ENCODE assay signal across 8 mouse cellular contexts in genomic region chr5:117118850-117119249, GRCm38 (mm10). TPM values are rescaled to one million over a fixed set of nuclear protein-coding genes. Genes with fewer than 3 reads are reported as not detected.
DNase-seq lines count a peak whose midpoint lies in the region; ATAC-seq lines count a peak whose summit lies in the region.
"Had no signal": no experiment of that assay in that cellular context is flagged by ENCODE, and none has a peak within 500 bp of the region (broad histone marks: within the 10 kb centered on the region; RNA-seq: fewer than 3 reads in every experiment).

No protein-coding gene starts in this region.

- WGBS in midbrain, embryonic 12.5 days = 58% methylated on average over 8 of the region's 8 CpGs
- WGBS in midbrain, embryonic 14.5 days = 61% methylated on average over 8 of the region's 8 CpGs
- 59% methylated on average over 8 of the region's 8 CpGs for WGBS in hindbrain, embryonic 14.5 days
- WGBS in limb, embryonic 15.5 days = 63% methylated on average over 8 of the region's 8 CpGs

- H3K4me2 ChIP-seq in midbrain, embryonic 12.5 days (replicated peaks) = peak overlapping the region; percentile 92; the same call in 1 of the 2 replicates
- no peak overlapping the region for H3K4me2 ChIP-seq in midbrain, embryonic 14.5 days (ENCODE audit: low read length)
- H3K4me2 ChIP-seq in hindbrain, embryonic 14.5 days (replicated peaks) = peak overlapping the region; percentile 97; the same call in 1 of the 2 replicates
- peak overlapping the region; percentile 91; the same call in 1 of the 2 replicates for H3K4me2 ChIP-seq in limb, embryonic 15.5 days

- DNase-seq in midbrain, embryonic 14.5 days = no peak
- DNase-seq in hindbrain, embryonic 14.5 days (ENCODE audit: low spot score) = no peak
- no peak for DNase-seq in urinary bladder, postnatal 36 days (ENCODE audit: low spot score in 2 of 2)
- no peak for DNase-seq in gastrocnemius, adult 8-10 months (ENCODE audit: low spot score in 2 of 2)
- DNase-seq: cerebellum, adult 9-11 months had no signal

- peaks cover 18% of the 10 kb centered on the region for H3K27me3 ChIP-seq in midbrain, embryonic 12.5 days
- H3K27me3 ChIP-seq in midbrain, embryonic 14.5 days (ENCODE audit: control insufficient read depth, insufficient read depth, low read length) = peaks cover 9% of the 10 kb centered on the region; the same call in 1 of the 2 replicates
- H3K27me3 ChIP-seq in hindbrain, embryonic 14.5 days (ENCODE audit: control insufficient read depth, insufficient read depth, low read length) = 0 out of 2 replicates have a peak, but pooled peaks cover 7% of the 10 kb centered on the region
- peaks cover 15% of the 10 kb centered on the region for H3K27me3 ChIP-seq in limb, embryonic 15.5 days

- H3K36me3 ChIP-seq in midbrain, embryonic 12.5 days = no peaks in the 10 kb centered on the region
- no peaks in the 10 kb centered on the region for H3K36me3 ChIP-seq in midbrain, embryonic 14.5 days (ENCODE audit: control insufficient read depth, insufficient read depth, low read length)
- H3K36me3 ChIP-seq in hindbrain, embryonic 14.5 days (replicated peaks; ENCODE audit: control insufficient read depth, insufficient read depth) = no peaks in the 10 kb centered on the region
- 0 out of 2 replicates have a peak, but pooled peaks cover 1% of the 10 kb centered on the region for H3K36me3 ChIP-seq in limb, embryonic 15.5 days

- no peak overlapping the region for H3K9ac ChIP-seq in midbrain, embryonic 12.5 days (replicated peaks)
- no peak overlapping the region for H3K9ac ChIP-seq in midbrain, embryonic 14.5 days (replicated peaks; ENCODE audit: low read length)
- H3K9ac ChIP-seq in hindbrain, embryonic 14.5 days = no peak overlapping the region
- no peak overlapping the region for H3K9ac ChIP-seq in limb, embryonic 15.5 days

- no peak overlapping the region for H3K4me3 ChIP-seq in midbrain, embryonic 12.5 days
- no peak overlapping the region for H3K4me3 ChIP-seq in midbrain, embryonic 14.5 days (replicated peaks; ENCODE audit: low read depth, low read length)
- H3K4me3 ChIP-seq in hindbrain, embryonic 14.5 days (replicated peaks; ENCODE audit: low read length) = no peak overlapping the region
- no peak overlapping the region for H3K4me3 ChIP-seq in limb, embryonic 15.5 days

- H3K9me3 ChIP-seq in midbrain, embryonic 12.5 days = no peaks in the 10 kb centered on the region
- no peaks in the 10 kb centered on the region for H3K9me3 ChIP-seq in midbrain, embryonic 14.5 days (ENCODE audit: control insufficient read depth, low read length)
- H3K9me3 ChIP-seq in hindbrain, embryonic 14.5 days (ENCODE audit: control insufficient read depth, low read length) = no peaks in the 10 kb centered on the region
- no peaks in the 10 kb centered on the region for H3K9me3 ChIP-seq in limb, embryonic 15.5 days

- no peak for ATAC-seq in midbrain, embryonic 12.5 days (ENCODE audit: low FRiP score, low read depth)
- no peak for ATAC-seq in midbrain, embryonic 14.5 days (ENCODE audit: low FRiP score, low TSS enrichment)
- no peak for ATAC-seq in hindbrain, embryonic 14.5 days (ENCODE audit: low FRiP score)
- ATAC-seq in limb, embryonic 15.5 days (ENCODE audit: insufficient number of reproducible peaks, low FRiP score, low TSS enrichment, low read depth) = no peak
- ATAC-seq in inflammation-experienced regulatory T-cells, adult 6 months = no peak

- peaks cover 20% of the 10 kb centered on the region for H3K4me1 ChIP-seq in midbrain, embryonic 12.5 days
- peaks cover 17% of the 10 kb centered on the region for H3K4me1 ChIP-seq in midbrain, embryonic 14.5 days (ENCODE audit: control insufficient read depth, insufficient read depth, low read length)
- H3K4me1 ChIP-seq in hindbrain, embryonic 14.5 days (replicated peaks; ENCODE audit: control insufficient read depth, insufficient read depth, low read length) = peaks cover 16% of the 10 kb centered on the region
- peaks cover 25% of the 10 kb centered on the region for H3K4me1 ChIP-seq in limb, embryonic 15.5 days

- H3K27ac ChIP-seq in midbrain, embryonic 12.5 days (replicated peaks) = no peak overlapping the region
- H3K27ac ChIP-seq in midbrain, embryonic 14.5 days (replicated peaks; ENCODE audit: low read depth, low read length) = no peak overlapping the region
- H3K27ac ChIP-seq in hindbrain, embryonic 14.5 days = no peak overlapping the region
- H3K27ac ChIP-seq in limb, embryonic 15.5 days = no peak overlapping the region

RNA-seq across cellular contexts. Expression of gene Taok3, which starts 1.1 kb away (rescaled TPM):
- polyA plus RNA-seq in midbrain, embryonic 12.5 days (2016; fragmentation: Nextera tagmentation; extraction: Ambion mirVana) = 28.3 and 28.9 TPM in 2 replicates
- 50.3 and 52.6 TPM in 2 replicates for polyA plus RNA-seq in midbrain, embryonic 14.5 days (2014; fragmentation: Nextera tagmentation; extraction: Ambion mirVana)
- polyA plus RNA-seq in hindbrain, embryonic 14.5 days (2014; fragmentation: Nextera tagmentation; extraction: Ambion mirVana) = 50.4 and 62.3 TPM in 2 replicates
- 18.4 and 20.5 TPM in 2 replicates for polyA plus RNA-seq in limb, embryonic 15.5 days (2015; fragmentation: Nextera tagmentation; extraction: Ambion mirVana)
- polyA plus RNA-seq in inflammation-experienced regulatory T-cells, adult 6 months (2017; shearing (Covaris generic)) = 100 to 1,000 TPM; 115 to 147 (median 144) TPM
- 1 to 10 TPM; 3.0 to 4.5 (median 3.7) TPM for total RNA-seq in gastrocnemius, adult 8-10 months (2022)

RNA-seq across cellular contexts. Expression of gene Suds3, which starts 2.9 kb away (rescaled TPM):
- polyA plus RNA-seq in midbrain, embryonic 12.5 days (2016; fragmentation: Nextera tagmentation; extraction: Ambion mirVana) = 116 and 118 TPM in 2 replicates
- polyA plus RNA-seq in midbrain, embryonic 14.5 days (2014; fragmentation: Nextera tagmentation; extraction: Ambion mirVana) = 52.9 and 83.1 TPM in 2 replicates
- polyA plus RNA-seq in hindbrain, embryonic 14.5 days (2014; fragmentation: Nextera tagmentation; extraction: Ambion mirVana) = 52.8 and 58.4 TPM in 2 replicates
- polyA plus RNA-seq in limb, embryonic 15.5 days (2015; fragmentation: Nextera tagmentation; extraction: Ambion mirVana) = 58.3 and 68.8 TPM in 2 replicates
- 10 to 100 TPM in 2 of 3 experiments, 1 to 10 TPM in 1; 8.8 to 14.4 (median 11.7) TPM for polyA plus RNA-seq in inflammation-experienced regulatory T-cells, adult 6 months (2017; shearing (Covaris generic))
- 10 to 100 TPM; 76.0 to 91.9 (median 89.6) TPM for total RNA-seq in gastrocnemius, adult 8-10 months (2022)
